Mouse (Mus musculus): ENCODE measurements around the gene Shisa7. TPM values are rescaled to one million over a fixed set of nuclear protein-coding genes. Genes with fewer than 3 reads are reported as not detected.
"Not testable (repeated sequence)": the region's sequence is repeated elsewhere in the genome, so short reads cannot be mapped to it uniquely, and the experiment has no call there.

Shisa7 gene
- polyA plus RNA-seq, 1 experiment from 2014 or later = 13.2 TPM

GRCm38 (mm10) chr7:4812303-4813104 is 32.0 kb downstream of the Shisa7 start, which contains the start of gene Ube2s:
Ube2s (minus strand) TSS chr7:4812590.
- ATAC-seq = peak; percentile 99
- no peaks in the 10 kb centered on the region for H3K27me3 ChIP-seq (replicated peaks; ENCODE audit: control insufficient read depth, insufficient read depth, low read length)
- peak within 1 kb of the TSS; percentile 84 for H3K9ac ChIP-seq (replicated peaks; ENCODE audit: low read depth, low read length)
- H3K4me2 ChIP-seq (ENCODE audit: low read length) = peak within 1 kb of the TSS; percentile 90
- H3K36me3 ChIP-seq (ENCODE audit: control insufficient read depth, insufficient read depth) = peaks cover 4% of the 10 kb centered on the region; the same call in 1 of the 2 replicates
- WGBS = under 1% methylated on average over 62 of the region's 62 CpGs
- peaks cover 28% of the 10 kb centered on the region for H3K4me1 ChIP-seq (replicated peaks; ENCODE audit: control insufficient read depth, insufficient read depth, low read length)
- H3K9me3 ChIP-seq (ENCODE audit: control insufficient read depth, low read length) = no peaks in the 10 kb centered on the region
- H3K27ac ChIP-seq (ENCODE audit: low read length) = peak within 1 kb of the TSS; percentile 94
- peak within 1 kb of the TSS; percentile 75 for H3K4me3 ChIP-seq (replicated peaks; ENCODE audit: low read length)

- no peaks in the 10 kb centered on the region for H3K27me3 ChIP-seq (replicated peaks; ENCODE audit: control insufficient read depth, insufficient read depth, low read length)
- under 1% methylated on average over 28 of the region's 36 CpGs for WGBS
- peak overlapping the region; percentile 84 for H3K9ac ChIP-seq (replicated peaks; ENCODE audit: low read depth, low read length)
- H3K4me3 ChIP-seq (replicated peaks; ENCODE audit: low read length) = peak overlapping the region; percentile 75
- no peaks in the 10 kb centered on the region for H3K9me3 ChIP-seq (ENCODE audit: control insufficient read depth, low read length)
- peaks cover 10% of the 10 kb centered on the region; the same call in 1 of the 2 replicates for H3K36me3 ChIP-seq (ENCODE audit: control insufficient read depth, insufficient read depth)
- H3K4me1 ChIP-seq (replicated peaks; ENCODE audit: control insufficient read depth, insufficient read depth, low read length) = peaks cover 28% of the 10 kb centered on the region
- ATAC-seq = no peak
- H3K4me2 ChIP-seq (ENCODE audit: low read length) = peak overlapping the region; percentile 90
- H3K27ac ChIP-seq (ENCODE audit: low read length) = peak overlapping the region; percentile 94
Measured at GRCm38 (mm10) chr7:4811842-4812302, 32.6 kb downstream of the Shisa7 start.

- H3K4me1 ChIP-seq (replicated peaks; ENCODE audit: control insufficient read depth, insufficient read depth, low read length) = peaks cover 28% of the 10 kb centered on the region
- H3K9me3 ChIP-seq (ENCODE audit: control insufficient read depth, low read length); H3K27ac ChIP-seq (ENCODE audit: low read length); ATAC-seq; H3K36me3 ChIP-seq (ENCODE audit: control insufficient read depth, insufficient read depth); H3K27me3 ChIP-seq (replicated peaks; ENCODE audit: control insufficient read depth, insufficient read depth, low read length): not testable (repeated sequence)
- H3K4me2 ChIP-seq (ENCODE audit: low read length) = peak overlapping the region; percentile 90
- WGBS = 36% methylated on average over 10 of the region's 10 CpGs
- H3K9ac ChIP-seq (replicated peaks; ENCODE audit: low read depth, low read length) = peak overlapping the region; percentile 84
- H3K4me3 ChIP-seq (replicated peaks; ENCODE audit: low read length) = peak overlapping the region; percentile 75
Measured at GRCm38 (mm10) chr7:4811131-4811530, 33.4 kb downstream of the Shisa7 start.

GRCm38 (mm10) chr7:4806716-4807115 is 37.8 kb downstream of the Shisa7 start:
- peaks cover 13% of the 10 kb centered on the region for H3K36me3 ChIP-seq (ENCODE audit: control insufficient read depth, insufficient read depth)
- no peaks in the 10 kb centered on the region for H3K27me3 ChIP-seq (replicated peaks; ENCODE audit: control insufficient read depth, insufficient read depth, low read length)
- no peak overlapping the region for H3K4me3 ChIP-seq (replicated peaks; ENCODE audit: low read length)
- H3K9me3 ChIP-seq (ENCODE audit: control insufficient read depth, low read length) = no peaks in the 10 kb centered on the region
- H3K4me2 ChIP-seq (ENCODE audit: low read length) = no peak overlapping the region
- no peak overlapping the region for H3K27ac ChIP-seq (ENCODE audit: low read length)
- 89% methylated on average over 7 of the region's 7 CpGs for WGBS
- ATAC-seq = peak; percentile 42; the same call in 1 of the 2 replicates
- peaks cover 20% of the 10 kb centered on the region for H3K4me1 ChIP-seq (replicated peaks; ENCODE audit: control insufficient read depth, insufficient read depth, low read length)
- H3K9ac ChIP-seq (replicated peaks; ENCODE audit: low read depth, low read length) = no peak overlapping the region

GRCm38 (mm10) chr7:4802247-4802646 is 42.2 kb downstream of the Shisa7 start:
- Histone ChIP-seq H3K27ac (ENCODE audit: low read length) (no peak overlapping the region), H3K9ac (replicated peaks; ENCODE audit: low read depth, low read length) (no peak overlapping the region), H3K36me3 (ENCODE audit: control insufficient read depth, insufficient read depth) (peaks cover 9% of the 10 kb centered on the region), H3K27me3 (replicated peaks; ENCODE audit: control insufficient read depth, insufficient read depth, low read length) (no peaks in the 10 kb centered on the region), H3K4me2 (ENCODE audit: low read length) (no peak overlapping the region), H3K9me3 (ENCODE audit: control insufficient read depth, low read length) (no peaks in the 10 kb centered on the region), H3K4me1 (replicated peaks; ENCODE audit: control insufficient read depth, insufficient read depth, low read length) (no peaks in the 10 kb centered on the region), H3K4me3 (replicated peaks; ENCODE audit: low read length) (no peak overlapping the region)
- ATAC-seq = no peak

- peaks cover 17% of the 10 kb centered on the region for H3K4me1 ChIP-seq (replicated peaks; ENCODE audit: control insufficient read depth, insufficient read depth, low read length)
- no peak overlapping the region for H3K4me3 ChIP-seq (replicated peaks; ENCODE audit: low read length)
- H3K9me3 ChIP-seq (ENCODE audit: control insufficient read depth, low read length) = no peaks in the 10 kb centered on the region
- no peak overlapping the region for H3K9ac ChIP-seq (replicated peaks; ENCODE audit: low read depth, low read length)
- no peak overlapping the region for H3K27ac ChIP-seq (ENCODE audit: low read length)
- ATAC-seq = no peak
- WGBS = 70% methylated on average over 7 of the region's 7 CpGs
- no peaks in the 10 kb centered on the region for H3K27me3 ChIP-seq (replicated peaks; ENCODE audit: control insufficient read depth, insufficient read depth, low read length)
- no peak overlapping the region for H3K4me2 ChIP-seq (ENCODE audit: low read length)
- H3K36me3 ChIP-seq (ENCODE audit: control insufficient read depth, insufficient read depth) = peaks cover 17% of the 10 kb centered on the region
Measured at GRCm38 (mm10) chr7:4795767-4796433, 48.6 kb downstream of the Shisa7 start.

- Histone ChIP-seq H3K36me3 (ENCODE audit: control insufficient read depth, insufficient read depth) (peaks cover 17% of the 10 kb centered on the region), H3K27me3 (replicated peaks; ENCODE audit: control insufficient read depth, insufficient read depth, low read length) (peaks cover 4% of the 10 kb centered on the region), H3K9me3 (ENCODE audit: control insufficient read depth, low read length) (no peaks in the 10 kb centered on the region), H3K4me2 (ENCODE audit: low read length) (no peak overlapping the region), H3K4me1 (replicated peaks; ENCODE audit: control insufficient read depth, insufficient read depth, low read length) (peaks cover 18% of the 10 kb centered on the region), H3K9ac (replicated peaks; ENCODE audit: low read depth, low read length) (no peak overlapping the region), H3K27ac (ENCODE audit: low read length) (no peak overlapping the region), H3K4me3 (replicated peaks; ENCODE audit: low read length) (no peak overlapping the region)
- no peak for ATAC-seq
- 84% methylated on average over 3 of the region's 3 CpGs for WGBS
Measured at GRCm38 (mm10) chr7:4794631-4795168, 49.8 kb downstream of the Shisa7 start.

- 41% methylated on average over 4 of the region's 4 CpGs for WGBS
- Histone ChIP-seq H3K36me3 (ENCODE audit: control insufficient read depth, insufficient read depth) (peaks cover 17% of the 10 kb centered on the region), H3K4me3 (replicated peaks; ENCODE audit: low read length) (peak overlapping the region; percentile 79), H3K27me3 (replicated peaks; ENCODE audit: control insufficient read depth, insufficient read depth, low read length) (peaks cover 6% of the 10 kb centered on the region), H3K9ac (replicated peaks; ENCODE audit: low read depth, low read length) (peak overlapping the region; percentile 88), H3K4me1 (replicated peaks; ENCODE audit: control insufficient read depth, insufficient read depth, low read length) (peaks cover 23% of the 10 kb centered on the region), H3K9me3 (ENCODE audit: control insufficient read depth, low read length) (no peaks in the 10 kb centered on the region), H3K4me2 (ENCODE audit: low read length) (peak overlapping the region; percentile 87), H3K27ac (ENCODE audit: low read length) (no peak overlapping the region)
- no peak for ATAC-seq
Measured at GRCm38 (mm10) chr7:4793674-4794073, 50.8 kb downstream of the Shisa7 start.

GRCm38 (mm10) chr7:4793248-4793647 is 51.2 kb downstream of the Shisa7 start:
- WGBS = 1% methylated on average over 28 of the region's 31 CpGs
- H3K36me3 ChIP-seq (ENCODE audit: control insufficient read depth, insufficient read depth) = peaks cover 17% of the 10 kb centered on the region
- H3K9ac ChIP-seq (replicated peaks; ENCODE audit: low read depth, low read length) = peak overlapping the region; percentile 88
- H3K4me3 ChIP-seq (replicated peaks; ENCODE audit: low read length) = peak overlapping the region; percentile 79
- peaks cover 28% of the 10 kb centered on the region for H3K4me1 ChIP-seq (replicated peaks; ENCODE audit: control insufficient read depth, insufficient read depth, low read length)
- ATAC-seq; H3K27me3 ChIP-seq (replicated peaks; ENCODE audit: control insufficient read depth, insufficient read depth, low read length); H3K9me3 ChIP-seq (ENCODE audit: control insufficient read depth, low read length): not testable (repeated sequence)
- H3K27ac ChIP-seq (ENCODE audit: low read length) = peak overlapping the region; percentile 82
- H3K4me2 ChIP-seq (ENCODE audit: low read length) = peak overlapping the region; percentile 87

All from forebrain, embryonic 16.5 days (tissue).